Mouse (Mus musculus) embryonic facial prominence, embryonic 13.5 days (tissue): ENCODE results near the gene Fyb. TPM values are rescaled to one million over a fixed set of nuclear protein-coding genes. Genes with fewer than 3 reads are reported as not detected.

Source experiments
- ATAC-seq: fragments of 200-750 bp; cut with Nextera tagmentation; 2 replicates; pipeline ENCODE4 v1.8.0; 2017; ENCODE audit warnings: low read depth; ENCODE audit not compliant: insufficient number of reproducible peaks, insufficient read depth, low FRiP score, low TSS enrichment
- H3K27ac ChIP-seq: fragments of 300-500 bp; sonication (generic); 2 replicates; pipeline ENCODE4 v1.5.1; 2015; ENCODE audit warnings: moderate library complexity, mild to moderate bottlenecking, inconsistent platforms
- H3K27me3 ChIP-seq: fragments of 300-500 bp; sonication (generic); 2 replicates; pipeline ENCODE4 v1.6.1; 2015; ENCODE audit warnings: mild to moderate bottlenecking, inconsistent platforms
- H3K36me3 ChIP-seq: fragments of 300-500 bp; sonication (generic); 2 replicates; pipeline ENCODE4 v1.6.1; 2015; ENCODE audit warnings: mild to moderate bottlenecking, inconsistent platforms
- H3K4me1 ChIP-seq: fragments of 300-500 bp; sonication (generic); 2 replicates; pipeline ENCODE4 v1.6.1; 2015; ENCODE audit warnings: inconsistent platforms
- H3K4me2 ChIP-seq: fragments of 300-500 bp; sonication (generic); 2 replicates; pipeline ENCODE4 v1.6.1; 2015; ENCODE audit warnings: moderate library complexity, mild to moderate bottlenecking, inconsistent platforms
- H3K4me3 ChIP-seq: fragments of 300-500 bp; sonication (generic); 2 replicates; pipeline ENCODE4 v1.5.1; 2015; ENCODE audit warnings: mild to moderate bottlenecking, inconsistent platforms
- H3K9ac ChIP-seq: fragments of 300-500 bp; sonication (generic); 2 replicates; pipeline ENCODE4 v1.6.1; 2015; ENCODE audit warnings: mild to moderate bottlenecking, inconsistent platforms
- H3K9me3 ChIP-seq: fragments of 300-500 bp; sonication (generic); 2 replicates; pipeline ENCODE4 v1.6.1; 2016; ENCODE audit warnings: inconsistent platforms
- WGBS: fragments of 180-500 bp; shearing (Covaris S2); methylation state at CpG from one replicate; pipeline ENCODE4 v1.1.7; 2015; ENCODE audit warnings: mixed read lengths; 5-methylcytosine and 5-hydroxymethylcytosine counted together
- polyA plus RNA-seq: library from polyadenylated mRNA; unstranded; fragments of >200 nt; fragmentation: Nextera tagmentation; extraction: Ambion mirVana; gene quantifications from 2 replicates; pipeline ENCODE4 v1.2.1, GENCODE M21; 2015

Fyb gene
- polyA plus RNA-seq, 1 experiment from 2014 or later, result 4.6 TPM

- H3K27me3 ChIP-seq, result no peaks in the 10 kb centered on the region
- no peak overlapping the region for H3K4me2 ChIP-seq
- H3K9ac ChIP-seq, result no peak overlapping the region
- WGBS, result 75% methylated on average over 2 of the region's 2 CpGs
- H3K9me3 ChIP-seq, result no peaks in the 10 kb centered on the region
- H3K36me3 ChIP-seq, result no peaks in the 10 kb centered on the region
- H3K4me3 ChIP-seq, result no peak overlapping the region
- H3K4me1 ChIP-seq, result peaks cover 8% of the 10 kb centered on the region; the same call in 1 of the 2 replicates
- no peak for ATAC-seq
- H3K27ac ChIP-seq, result no peak overlapping the region
These were observed 40.0 kb downstream of the Fyb start for GRCm38 (mm10) chr15:6562629-6563028.

- ATAC-seq, result 0 out of 2 replicates have a peak, but pooled peaks have one; percentile 75
- Histone ChIP-seq H3K9ac (no peak overlapping the region), H3K27me3 (no peaks in the 10 kb centered on the region), H3K4me3 (peak overlapping the region; percentile 33), H3K4me1 (peaks cover 5% of the 10 kb centered on the region; the same call in 1 of the 2 replicates), H3K36me3 (no peaks in the 10 kb centered on the region), H3K4me2 (peak overlapping the region; percentile 58), H3K27ac (peak overlapping the region; percentile 68), H3K9me3 (no peaks in the 10 kb centered on the region)
- 5% methylated on average over 11 of the region's 11 CpGs for WGBS
These were observed 42.3 kb downstream of the Fyb start for GRCm38 (mm10) chr15:6564977-6565421.

DNA sequence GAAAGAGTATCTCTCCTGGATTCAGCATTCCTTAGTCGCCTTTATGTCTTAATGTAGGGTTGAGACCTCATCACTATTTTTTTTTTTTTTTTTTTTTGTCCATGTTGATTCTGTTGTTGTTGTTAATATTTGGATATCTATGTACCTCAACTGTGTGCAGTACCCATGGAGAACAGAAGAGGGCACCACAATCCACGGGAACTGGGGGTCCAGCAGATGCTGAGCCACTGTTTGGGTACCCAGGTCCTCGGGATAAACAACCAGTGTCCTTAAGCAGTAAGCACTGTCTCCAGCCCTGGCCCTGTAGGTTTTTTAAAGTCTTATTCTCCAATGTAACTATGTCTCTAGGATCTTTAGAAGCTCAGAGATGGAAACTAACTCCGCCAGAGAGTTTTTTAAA lies 43.2 kb downstream of the Fyb start:
- WGBS, result 90% methylated on average over 4 of the region's 4 CpGs
- no peaks in the 10 kb centered on the region for H3K9me3 ChIP-seq
- H3K4me3 ChIP-seq, result no peak overlapping the region
- H3K36me3 ChIP-seq, result no peaks in the 10 kb centered on the region
- H3K27me3 ChIP-seq, result no peaks in the 10 kb centered on the region
- H3K4me1 ChIP-seq, result peaks cover 8% of the 10 kb centered on the region; the same call in 1 of the 2 replicates
- no peak for ATAC-seq
- no peak overlapping the region for H3K27ac ChIP-seq
- H3K4me2 ChIP-seq, result no peak overlapping the region
- H3K9ac ChIP-seq, result no peak overlapping the region

- Histone ChIP-seq H3K36me3 (no peaks in the 10 kb centered on the region), H3K27me3 (no peaks in the 10 kb centered on the region), H3K9ac (no peak overlapping the region), H3K27ac (no peak overlapping the region), H3K4me1 (peaks cover 8% of the 10 kb centered on the region; the same call in 1 of the 2 replicates), H3K4me3 (no peak overlapping the region), H3K4me2 (no peak overlapping the region), H3K9me3 (no peaks in the 10 kb centered on the region)
- ATAC-seq, result no peak
- WGBS, result 86% methylated on average over 5 of the region's 5 CpGs
These were observed 45.3 kb downstream of the Fyb start for GRCm38 (mm10) chr15:6567993-6568392.

- Histone ChIP-seq H3K4me2 (no peak overlapping the region), H3K27ac (no peak overlapping the region), H3K27me3 (no peaks in the 10 kb centered on the region), H3K4me3 (no peak overlapping the region), H3K9me3 (no peaks in the 10 kb centered on the region), H3K9ac (no peak overlapping the region), H3K4me1 (peaks cover 8% of the 10 kb centered on the region; the same call in 1 of the 2 replicates), H3K36me3 (no peaks in the 10 kb centered on the region)
- no peak for ATAC-seq
- 89% methylated on average over 3 of the region's 3 CpGs for WGBS
These were observed 46.0 kb downstream of the Fyb start for GRCm38 (mm10) chr15:6568605-6569004.

GRCm38 (mm10) chr15:6569074-6569473 lies 46.4 kb downstream of the Fyb start:
- H3K4me1 ChIP-seq, result peaks cover 8% of the 10 kb centered on the region; the same call in 1 of the 2 replicates
- no peaks in the 10 kb centered on the region for H3K9me3 ChIP-seq
- H3K36me3 ChIP-seq, result no peaks in the 10 kb centered on the region
- H3K4me3 ChIP-seq, result no peak overlapping the region
- no peaks in the 10 kb centered on the region for H3K27me3 ChIP-seq
- ATAC-seq, result no peak
- no peak overlapping the region for H3K27ac ChIP-seq
- no peak overlapping the region for H3K4me2 ChIP-seq
- H3K9ac ChIP-seq, result no peak overlapping the region
- WGBS, result 64% methylated on average over 5 of the region's 5 CpGs

DNA sequence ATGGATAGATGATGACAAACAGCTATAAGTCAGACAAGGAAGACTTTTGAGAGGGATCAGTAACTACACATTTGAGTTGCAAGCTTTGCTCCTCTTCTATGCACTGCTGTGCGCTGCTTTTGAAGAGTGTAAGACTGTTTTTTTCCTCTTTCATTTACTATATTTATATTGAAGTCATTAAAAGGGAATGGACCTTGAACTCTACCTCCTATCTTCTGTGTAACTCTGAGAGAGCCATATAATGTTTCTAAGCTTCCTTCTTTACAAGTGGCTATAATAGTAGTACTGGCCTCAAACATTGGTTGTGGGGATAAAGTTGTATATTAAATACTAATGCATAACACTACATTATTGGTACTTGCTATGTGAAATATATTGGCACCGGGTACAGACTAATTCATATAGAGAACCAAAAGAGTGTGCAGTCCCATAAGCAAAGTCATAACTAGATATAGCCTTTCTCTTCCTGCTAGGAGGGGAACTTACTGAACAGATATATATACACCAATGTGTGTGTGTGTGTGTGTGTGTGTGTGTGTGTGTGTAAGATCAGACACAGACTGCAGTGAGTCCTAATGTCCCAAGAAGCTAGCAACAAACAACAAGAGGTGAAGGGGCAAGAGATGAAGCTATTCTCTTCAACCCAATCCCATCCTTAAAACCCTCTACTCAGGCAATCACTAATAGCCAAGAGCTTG lies 47.7 kb downstream of the Fyb start:
- no peak overlapping the region for H3K4me3 ChIP-seq
- WGBS, result 94% methylated on average over 2 of the region's 2 CpGs
- H3K36me3 ChIP-seq, result no peaks in the 10 kb centered on the region
- H3K4me2 ChIP-seq, result no peak overlapping the region
- H3K27me3 ChIP-seq, result no peaks in the 10 kb centered on the region
- no peaks in the 10 kb centered on the region for H3K9me3 ChIP-seq
- no peak for ATAC-seq
- peaks cover 11% of the 10 kb centered on the region for H3K4me1 ChIP-seq
- no peak overlapping the region for H3K9ac ChIP-seq
- H3K27ac ChIP-seq, result no peak overlapping the region

DNA sequence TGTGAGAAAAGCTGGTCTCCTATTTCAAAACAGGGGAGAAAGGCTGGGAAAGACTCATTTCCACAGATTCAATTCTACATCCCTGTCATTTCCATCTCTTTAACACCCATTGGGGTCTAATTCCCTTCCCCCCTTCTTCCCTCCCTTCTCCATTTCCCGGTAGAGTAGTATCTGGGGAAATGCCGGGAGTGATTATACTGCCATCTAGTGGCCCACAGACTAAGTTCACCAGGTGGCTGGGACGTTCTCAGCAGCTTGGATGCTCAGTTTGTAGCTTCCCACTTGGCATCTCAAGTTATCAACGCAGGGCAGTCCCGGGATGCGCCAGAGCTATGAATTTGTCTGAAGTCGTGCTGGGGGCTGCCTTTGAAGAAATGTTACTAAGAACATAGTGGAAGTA lies 48.2 kb downstream of the Fyb start:
- WGBS, result 8% methylated on average over 7 of the region's 7 CpGs

GRCm38 (mm10) chr15:6574283-6574960 lies 51.8 kb downstream of the Fyb start:
- ATAC-seq, result 0 out of 2 replicates have a peak, but pooled peaks have one; percentile 32
- no peak overlapping the region for H3K4me2 ChIP-seq
- no peaks in the 10 kb centered on the region for H3K9me3 ChIP-seq
- no peaks in the 10 kb centered on the region for H3K27me3 ChIP-seq
- H3K4me1 ChIP-seq, result peaks cover 11% of the 10 kb centered on the region
- H3K9ac ChIP-seq, result no peak overlapping the region
- H3K27ac ChIP-seq, result no peak overlapping the region
- 38% methylated on average over 5 of the region's 5 CpGs for WGBS
- no peaks in the 10 kb centered on the region for H3K36me3 ChIP-seq
- H3K4me3 ChIP-seq, result no peak overlapping the region

More for the DNA sequence above, 48.2 kb downstream of the Fyb start:
- Histone ChIP-seq H3K9ac (no peak overlapping the region), H3K4me3 (no peak overlapping the region), H3K27ac (no peak overlapping the region), H3K36me3 (no peaks in the 10 kb centered on the region), H3K27me3 (no peaks in the 10 kb centered on the region), H3K4me1 (peaks cover 11% of the 10 kb centered on the region), H3K9me3 (no peaks in the 10 kb centered on the region), H3K4me2 (no peak overlapping the region)
- no peak for ATAC-seq

- H3K4me1 ChIP-seq, result peaks cover 11% of the 10 kb centered on the region
- no peaks in the 10 kb centered on the region for H3K27me3 ChIP-seq
- H3K27ac ChIP-seq, result no peak overlapping the region
- H3K4me2 ChIP-seq, result no peak overlapping the region
- ATAC-seq, result no peak
- H3K4me3 ChIP-seq, result no peak overlapping the region
- H3K9ac ChIP-seq, result no peak overlapping the region
- 76% methylated on average over 9 of the region's 9 CpGs for WGBS
- no peaks in the 10 kb centered on the region for H3K36me3 ChIP-seq
- H3K9me3 ChIP-seq, result no peaks in the 10 kb centered on the region
These were observed 55.3 kb downstream of the Fyb start for GRCm38 (mm10) chr15:6577971-6578370.

DNA sequence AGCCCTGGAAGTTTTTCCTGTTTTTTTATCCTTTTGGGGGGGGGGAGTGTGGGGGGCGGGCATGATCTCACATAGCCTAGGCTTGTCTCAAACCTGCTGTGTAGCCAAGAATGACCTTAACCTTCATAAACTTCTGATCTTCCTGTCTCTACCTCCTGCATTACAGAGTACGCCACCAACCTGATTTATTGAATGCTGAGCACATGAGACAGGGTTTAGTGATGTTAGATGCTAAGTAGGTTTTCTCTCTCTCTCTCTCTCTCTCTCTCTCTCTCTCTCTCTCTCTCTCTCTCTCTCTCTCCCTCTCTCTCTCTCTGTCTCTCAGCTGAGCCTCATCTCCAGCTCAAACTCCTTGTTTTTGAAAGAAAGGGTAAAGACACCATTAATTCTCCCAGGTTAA lies 56.0 kb downstream of the Fyb start:
- Histone ChIP-seq H3K27ac (0 out of 2 replicates have a peak overlapping the region, but pooled peaks have one; percentile 68), H3K4me3 (no peak overlapping the region), H3K4me2 (no peak overlapping the region), H3K4me1 (peaks cover 11% of the 10 kb centered on the region), H3K36me3 (no peaks in the 10 kb centered on the region), H3K27me3 (no peaks in the 10 kb centered on the region), H3K9ac (no peak overlapping the region), H3K9me3 (no peaks in the 10 kb centered on the region)
- no peak for ATAC-seq
- 77% methylated on average over 2 of the region's 2 CpGs for WGBS
